Mouse (Mus musculus) thymus, postnatal 36 days (tissue): ENCODE measurements around the gene Cit.

Source experiments
- DNase-seq, 2 experiments: peaks; one replicate each; pipeline ENCODE4 v3.0.0; 2022; ENCODE audit warnings: mixed read lengths in 2 of 2

Gene Cit

DNA sequence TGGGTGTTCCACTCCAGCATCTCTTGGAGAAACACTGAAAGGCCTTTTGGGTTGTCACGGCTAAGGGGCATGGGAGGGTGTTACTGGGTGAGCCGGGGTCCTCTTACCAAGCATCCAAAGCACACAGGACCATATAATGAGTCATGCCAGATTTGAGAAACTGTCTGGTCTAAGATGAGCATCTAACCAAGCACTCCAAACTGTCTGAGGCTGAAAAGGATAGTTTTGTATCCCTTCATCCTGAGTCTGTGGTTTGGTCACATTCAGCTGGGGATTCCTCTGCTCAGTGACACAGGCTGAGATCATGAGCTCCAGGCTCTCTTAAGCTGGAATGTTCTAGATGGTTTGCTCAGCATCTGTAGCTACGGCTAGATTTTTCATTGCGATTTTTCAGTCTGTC is 7.4 kb downstream of the Cit start:
- no peak for DNase-seq

DNA sequence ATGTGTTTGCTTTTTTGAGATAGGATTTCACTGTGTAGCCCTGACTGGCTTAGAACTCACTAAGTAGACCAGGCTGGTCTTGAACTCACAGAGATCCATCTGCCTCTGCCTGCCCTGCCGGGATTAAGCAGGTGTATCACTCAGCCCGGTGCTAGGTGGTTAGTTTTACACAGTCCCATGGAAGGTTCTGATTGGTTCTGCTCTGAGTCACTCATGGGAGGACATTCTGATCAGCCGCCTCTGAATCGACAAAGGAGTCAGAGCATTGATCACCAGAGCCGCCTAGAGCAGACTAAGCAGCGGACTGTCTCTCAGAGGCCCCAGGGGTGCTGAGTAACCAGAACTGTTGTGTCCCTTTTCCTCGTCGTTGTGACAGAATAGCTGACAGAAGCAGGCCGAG is 8.6 kb downstream of the Cit start:
- DNase-seq, result no peak

DNA sequence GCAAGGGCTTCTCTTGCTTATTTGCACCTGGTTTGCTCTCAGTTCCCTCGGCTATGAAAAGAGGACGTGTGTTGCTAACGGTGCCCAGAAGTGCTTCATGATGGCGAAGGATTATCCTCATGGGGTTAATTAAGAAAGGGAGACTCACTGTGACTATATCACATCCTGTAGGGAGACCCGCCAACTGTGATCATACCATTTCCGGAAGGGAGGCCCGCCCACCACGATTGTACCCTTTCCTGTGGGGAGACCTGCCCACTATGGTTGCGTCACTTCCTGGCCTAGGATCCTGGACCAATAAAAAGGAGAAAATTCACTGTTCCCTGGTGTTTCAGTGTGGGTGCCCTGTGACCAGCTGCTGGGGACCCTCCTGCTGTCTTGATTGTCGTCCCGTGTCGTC is 9.3 kb downstream of the Cit start:
- no peak for DNase-seq

DNA sequence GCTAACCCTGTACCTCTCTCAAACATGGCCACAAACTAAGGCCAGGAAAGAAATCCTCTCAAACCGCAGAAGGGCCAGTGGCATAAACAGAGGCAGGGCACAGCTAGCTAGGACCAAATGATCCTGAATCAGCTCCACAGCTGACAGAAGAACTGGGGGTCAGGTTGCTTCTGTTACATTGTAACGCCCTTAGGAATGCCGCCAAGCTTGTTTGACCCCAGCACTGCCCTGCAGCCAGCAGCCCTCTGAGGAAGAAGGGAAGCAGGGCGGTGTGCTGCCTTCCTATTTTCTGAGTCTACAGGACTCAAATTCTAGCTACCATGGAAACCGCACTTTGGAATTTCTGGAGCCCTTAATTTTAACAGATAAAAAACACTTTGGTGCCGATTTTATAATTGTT is 13.6 kb downstream of the Cit start:
- no peak for DNase-seq

DNA sequence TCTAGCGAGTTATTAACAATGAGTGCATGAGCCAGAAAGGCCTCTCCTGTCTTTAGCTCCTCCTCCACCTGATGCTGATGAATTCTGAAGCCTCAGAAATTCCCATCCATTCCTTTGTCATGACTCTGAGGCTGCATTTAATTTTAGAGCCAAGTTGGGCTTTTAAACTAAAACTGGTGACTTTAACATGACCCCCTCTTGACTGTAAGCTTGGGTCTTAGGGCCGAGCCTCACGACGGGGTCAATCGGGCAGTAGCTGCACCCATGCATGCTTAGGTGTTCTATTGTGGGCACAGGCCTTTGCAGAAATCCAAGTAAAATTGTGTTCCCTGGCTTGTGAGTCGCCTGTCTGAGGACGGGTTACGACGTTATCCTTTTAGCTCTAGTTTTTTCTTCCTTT is 14.4 kb downstream of the Cit start:
- DNase-seq, result no peak

DNA sequence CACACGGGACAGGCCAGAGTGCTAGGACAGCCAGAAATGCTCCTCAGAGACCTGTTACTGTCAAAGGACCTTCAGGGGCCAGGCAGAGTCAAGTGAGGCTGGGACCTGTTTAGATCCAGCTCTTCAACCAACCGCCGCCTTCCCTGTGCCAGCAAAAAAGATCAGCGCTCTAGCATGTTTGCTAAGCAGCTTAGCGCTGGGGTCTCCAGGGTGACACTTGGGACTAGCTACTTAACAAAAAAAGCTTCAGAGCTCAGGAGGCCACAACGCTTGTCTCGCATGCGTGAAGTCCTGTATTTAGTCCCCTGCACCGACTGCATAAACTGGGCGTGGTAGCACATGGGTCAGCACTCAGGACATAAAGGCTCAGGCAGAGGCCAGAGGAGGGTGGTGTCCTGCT is 16.9 kb downstream of the Cit start:
- DNase-seq, result no peak

DNA sequence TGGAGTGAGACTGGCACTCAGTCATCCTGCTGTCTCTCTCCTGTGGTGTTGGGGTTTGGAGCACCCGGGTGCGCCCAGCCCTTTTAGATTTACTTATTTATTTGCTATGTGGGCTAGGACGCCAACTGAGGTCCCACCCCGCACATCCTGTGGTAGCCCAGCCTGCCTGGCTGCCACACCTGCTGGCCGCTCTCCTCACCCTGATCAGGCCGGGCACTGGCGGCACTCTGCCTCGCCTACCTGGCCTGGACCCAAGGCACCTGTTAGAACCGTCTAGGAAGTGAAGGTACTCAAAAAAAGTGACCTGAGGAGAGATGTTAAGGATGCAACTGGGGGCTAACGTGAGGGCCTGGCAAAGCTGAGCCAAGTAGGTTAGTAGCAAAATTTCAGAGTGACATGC is 17.4 kb downstream of the Cit start:
- no peak for DNase-seq

DNA sequence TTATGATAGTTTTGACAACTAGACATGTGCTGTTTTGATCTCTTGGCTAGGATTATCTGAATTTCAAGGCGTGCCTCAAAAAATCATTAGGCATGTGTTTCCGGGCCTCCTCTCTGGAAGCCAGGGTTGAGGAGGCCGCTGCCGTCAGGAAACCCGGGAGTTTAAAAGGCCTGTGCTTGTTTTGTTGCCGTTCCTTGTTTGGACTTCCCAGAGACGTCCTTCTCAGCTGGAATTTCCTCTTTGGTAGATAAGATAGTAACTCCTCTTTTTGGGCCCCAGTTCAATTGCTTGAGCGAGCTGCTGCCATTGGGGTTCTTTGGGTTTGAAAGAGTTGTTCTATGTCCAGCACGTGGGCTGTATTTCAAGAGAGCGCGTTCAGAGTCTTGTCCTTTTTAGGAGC is 21.2 kb downstream of the Cit start:
- no peak for DNase-seq

DNA sequence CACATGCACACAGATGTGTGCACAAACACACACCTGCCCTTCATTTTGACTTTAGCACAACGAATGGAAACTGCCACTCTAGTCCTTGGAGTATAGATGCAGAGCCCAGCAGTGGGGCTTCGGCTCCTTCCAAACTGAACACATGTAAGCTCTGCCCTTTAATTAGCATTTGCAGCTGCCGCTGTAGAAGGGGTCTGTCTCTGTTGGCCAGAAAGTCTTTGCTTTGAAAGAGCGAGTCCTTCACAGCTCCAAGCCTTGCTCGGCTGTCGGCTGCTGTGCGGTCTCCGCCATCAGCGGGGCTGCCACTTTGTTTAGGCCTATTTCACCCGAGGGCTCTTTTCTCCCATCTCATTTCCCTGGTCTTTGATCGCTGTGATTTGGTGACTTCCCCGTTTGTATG is 23.5 kb downstream of the Cit start:
- no peak for DNase-seq

DNA sequence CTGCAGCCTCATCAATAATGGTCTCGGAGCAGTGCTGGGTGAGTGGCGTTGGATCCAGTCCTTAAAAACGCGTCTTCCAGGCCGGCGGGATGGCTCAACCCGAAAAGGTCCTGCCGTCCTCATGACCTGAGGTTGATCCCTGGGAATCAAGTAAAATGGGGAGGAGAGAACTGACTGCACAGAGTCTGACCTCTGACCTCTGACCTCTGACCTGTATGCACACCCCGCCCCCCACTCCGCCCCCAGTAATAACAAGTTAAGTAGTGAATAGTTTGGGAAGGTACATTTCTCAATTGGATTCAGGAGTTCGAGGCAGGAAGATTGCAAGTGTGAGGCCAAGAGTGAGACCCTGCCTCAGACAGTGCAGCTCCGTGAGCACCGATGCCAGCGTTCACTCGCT is 24.1 kb downstream of the Cit start:
- DNase-seq, result no peak

DNA sequence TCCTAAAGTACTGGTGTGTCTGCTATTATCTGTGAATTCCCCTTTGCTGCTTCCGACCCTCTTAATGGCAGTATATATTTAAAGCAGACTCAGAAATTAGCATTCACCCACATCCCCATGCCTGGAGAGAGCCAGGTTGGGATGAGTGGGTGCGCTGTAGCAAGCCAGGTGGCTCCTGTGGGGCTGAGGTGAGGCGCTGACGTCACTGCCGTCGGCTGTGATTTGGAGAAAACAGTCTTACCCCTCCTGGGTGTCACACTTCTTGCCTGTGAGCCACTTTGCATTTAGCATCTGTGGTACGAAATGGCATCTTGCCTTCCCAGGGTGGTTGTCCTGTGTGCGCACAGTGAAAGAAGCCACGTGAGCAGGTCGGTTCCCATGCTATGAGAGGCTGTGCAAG is 26.1 kb downstream of the Cit start:
- no peak for DNase-seq

DNA sequence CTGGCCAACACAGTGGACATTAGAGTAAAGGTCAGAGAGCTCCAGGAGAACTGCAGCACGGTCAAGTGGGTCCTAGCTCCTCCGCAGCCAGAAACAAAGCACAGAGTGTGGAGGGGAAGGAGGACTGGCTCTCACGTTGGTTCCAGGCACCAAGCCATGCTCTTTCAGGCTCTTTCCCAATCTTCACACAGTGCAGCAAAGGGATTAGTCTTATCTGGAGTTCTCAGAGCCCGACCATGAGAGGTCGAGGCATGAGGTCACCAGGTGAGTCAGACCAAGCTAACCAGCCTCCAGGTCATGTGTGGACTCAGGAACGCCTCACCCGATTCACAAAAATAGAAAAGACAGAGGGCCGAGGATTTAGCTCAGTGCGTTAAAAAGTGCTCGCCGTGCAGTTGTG is 27.0 kb downstream of the Cit start:
- no peak for DNase-seq

DNA sequence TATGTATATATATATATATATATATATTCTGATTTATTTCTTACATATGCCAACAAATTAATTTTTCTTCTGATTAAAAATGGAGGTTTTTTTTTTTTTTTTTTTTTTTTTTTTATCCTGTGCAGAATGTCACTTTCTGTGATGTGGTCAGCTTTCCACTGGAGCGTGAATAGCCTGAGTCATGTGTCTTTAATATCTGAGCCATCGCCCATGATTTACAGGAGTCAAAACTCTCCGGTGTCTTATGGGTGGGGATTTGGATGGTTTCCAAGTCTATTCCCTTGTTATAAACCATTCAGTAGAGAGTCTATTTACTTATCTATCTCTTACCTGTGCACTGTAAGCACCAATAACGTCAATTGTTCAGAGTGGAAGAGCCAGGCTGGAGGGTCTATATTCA is 27.9 kb downstream of the Cit start:
- DNase-seq, result no peak

DNA sequence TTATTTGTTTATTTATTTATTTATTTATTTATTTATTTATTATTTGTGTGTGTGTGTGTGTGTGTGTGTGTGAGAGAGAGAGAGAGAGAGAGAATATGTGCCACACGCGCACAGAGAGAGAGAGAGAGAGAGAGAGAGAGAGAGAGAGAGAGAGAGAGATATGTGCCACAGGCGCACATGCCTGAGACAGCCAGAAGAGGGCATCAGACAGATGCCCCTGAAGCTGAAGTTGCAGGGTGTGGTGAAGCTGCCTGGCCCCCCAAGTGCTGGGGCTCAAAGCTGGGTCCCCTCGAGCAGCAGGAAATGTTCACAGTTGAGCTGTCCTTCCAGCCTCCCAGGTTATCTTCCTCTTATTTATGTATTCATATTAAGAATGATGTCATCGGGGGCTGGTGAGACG is 32.3 kb downstream of the Cit start:
- no peak for DNase-seq

DNA sequence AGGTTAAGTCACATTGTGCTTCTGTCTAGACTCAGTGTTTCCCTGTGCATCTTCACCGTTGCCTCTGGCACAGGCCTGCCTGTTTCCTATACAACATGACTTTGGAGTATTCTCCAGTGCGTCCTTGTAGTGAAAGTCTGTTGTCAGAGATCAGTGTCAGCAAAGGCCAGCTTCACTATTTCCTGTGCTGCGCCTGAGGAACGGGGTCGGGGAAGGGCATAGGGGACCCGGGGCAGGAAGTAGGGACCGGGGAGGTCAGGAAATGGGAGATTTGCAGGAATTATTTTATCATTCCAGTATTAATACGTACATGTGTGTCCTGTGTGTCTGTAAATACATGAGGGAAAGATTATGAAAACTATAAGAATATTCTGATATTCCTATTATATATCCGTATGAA is 37.1 kb downstream of the Cit start:
- no peak for DNase-seq

DNA sequence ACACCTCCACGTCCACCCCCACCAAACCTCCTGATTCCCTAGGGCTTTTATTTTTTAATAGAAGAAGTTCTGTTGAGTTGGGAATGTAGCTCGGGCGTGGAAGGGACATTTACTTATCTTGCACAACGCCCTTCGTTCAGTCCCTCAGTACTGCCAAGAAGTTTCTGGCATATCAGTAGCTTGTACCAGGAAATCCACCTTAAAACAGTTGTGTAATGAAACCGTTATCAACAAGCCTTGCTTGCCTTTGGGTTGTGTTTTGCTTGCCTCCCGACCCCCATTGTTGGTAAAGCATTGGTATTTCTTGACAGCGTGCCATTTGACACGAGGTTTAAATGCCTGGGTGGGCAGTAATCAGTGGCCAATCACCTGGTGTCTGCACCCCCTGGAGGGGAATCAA is 39.4 kb downstream of the Cit start:
- no peak for DNase-seq

DNA sequence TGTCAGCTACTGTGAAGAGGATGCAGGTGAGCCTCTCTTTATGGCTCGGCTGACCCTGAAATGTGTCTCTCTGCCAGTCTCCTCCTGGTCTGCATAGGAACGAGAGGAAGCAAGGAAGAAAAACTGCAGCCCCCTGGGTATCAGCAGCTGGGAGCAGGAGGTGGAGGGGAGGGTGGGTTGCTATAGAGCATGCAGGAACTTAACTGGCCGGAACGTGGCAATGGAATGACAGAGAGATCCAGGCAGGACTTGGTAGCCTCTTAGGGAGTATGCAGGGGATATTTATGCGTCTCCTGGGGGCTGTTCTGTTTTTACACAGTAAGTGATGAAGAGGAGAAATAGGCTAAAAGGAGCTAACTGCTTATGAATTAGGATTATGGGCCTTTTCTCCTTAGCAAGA is 48.7 kb downstream of the Cit start:
- no peak for DNase-seq

DNA sequence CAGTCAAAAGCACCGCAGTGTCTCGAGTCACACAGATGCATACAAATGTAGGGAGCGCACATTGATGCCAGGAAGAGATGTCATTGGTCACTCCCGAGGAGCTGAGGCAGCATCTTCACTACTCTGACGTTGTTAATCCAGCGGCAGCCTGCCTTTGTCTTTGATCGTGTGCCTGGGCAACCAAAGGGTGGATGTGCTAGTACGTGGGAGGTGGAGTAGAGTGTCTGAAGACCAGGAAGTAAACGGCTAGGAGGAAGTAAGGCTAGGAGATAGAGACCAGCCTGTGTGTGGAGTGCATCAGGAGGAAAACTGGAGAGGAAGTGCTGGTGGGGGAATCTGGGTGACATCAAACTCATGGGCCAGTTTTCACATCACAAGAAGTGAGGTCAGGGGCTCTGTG is 52.0 kb downstream of the Cit start:
- DNase-seq, result no peak

DNA sequence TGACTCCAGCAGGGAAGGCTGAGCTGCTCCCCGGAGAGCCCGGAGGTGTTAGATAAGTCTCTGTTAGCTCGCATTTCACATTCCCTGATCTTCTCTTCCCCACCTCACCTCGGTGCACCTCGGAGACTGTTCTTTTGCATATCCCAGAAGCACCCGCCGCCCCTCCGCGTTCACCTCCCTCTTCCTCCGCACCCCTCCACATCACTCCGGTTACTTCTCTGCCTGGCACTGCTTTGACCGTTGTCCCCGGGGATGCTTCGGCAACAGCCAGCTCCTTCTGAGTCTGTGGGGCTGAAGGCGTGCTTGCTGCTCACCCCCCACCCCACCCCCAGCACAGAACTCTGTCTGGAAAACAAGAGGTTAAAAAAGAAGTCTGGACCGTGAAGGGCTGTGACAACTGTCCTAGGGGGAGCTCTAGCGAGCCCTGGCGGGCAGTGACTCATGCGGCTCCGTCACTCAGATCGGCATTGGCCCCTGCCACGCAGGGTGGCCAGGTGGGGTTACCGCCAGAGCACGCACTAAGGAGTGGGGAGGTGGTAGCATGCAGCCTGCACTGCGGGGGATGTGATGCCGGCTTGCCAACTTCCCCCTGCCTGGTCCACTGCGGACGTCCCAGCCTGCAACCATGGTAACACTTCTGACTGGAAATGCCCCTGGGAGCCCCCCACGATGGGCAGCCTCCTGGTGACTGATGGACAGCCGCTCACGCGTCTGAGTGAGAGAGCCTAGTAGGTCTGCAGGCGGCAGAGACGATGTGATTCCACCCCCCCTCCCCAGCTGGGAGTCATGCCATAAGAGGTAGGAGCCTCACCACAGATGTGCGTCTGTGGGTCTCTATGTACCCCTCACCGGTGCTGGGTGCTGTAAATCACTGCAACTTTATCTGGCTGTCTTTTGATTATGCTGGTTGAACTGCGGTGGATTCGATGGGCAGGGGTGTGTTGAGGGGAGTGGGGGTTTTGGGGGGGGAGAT is 62.2 kb downstream of the Cit start:
- DNase-seq, result no peak

DNA sequence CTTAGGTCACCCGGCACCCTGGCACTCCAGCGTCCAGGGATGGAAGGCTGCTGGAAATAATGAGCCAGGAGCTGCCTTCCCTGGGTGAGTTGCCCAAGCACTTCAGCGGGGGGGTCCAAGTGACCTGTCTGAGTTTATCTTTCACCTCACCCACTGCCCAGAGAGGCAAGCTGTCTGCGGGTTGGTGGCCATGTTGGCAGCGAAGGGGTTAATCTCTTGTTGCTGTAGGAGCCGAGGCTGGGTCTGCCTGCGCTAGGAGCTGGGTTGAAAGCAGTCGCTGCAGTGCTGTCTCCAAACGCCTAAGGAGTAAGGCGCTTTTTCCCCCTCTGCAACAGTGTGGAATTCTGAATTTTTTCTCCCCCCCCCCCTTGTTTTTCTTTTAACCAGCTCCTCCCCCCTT is 63.2 kb downstream of the Cit start:
- no peak for DNase-seq

DNA sequence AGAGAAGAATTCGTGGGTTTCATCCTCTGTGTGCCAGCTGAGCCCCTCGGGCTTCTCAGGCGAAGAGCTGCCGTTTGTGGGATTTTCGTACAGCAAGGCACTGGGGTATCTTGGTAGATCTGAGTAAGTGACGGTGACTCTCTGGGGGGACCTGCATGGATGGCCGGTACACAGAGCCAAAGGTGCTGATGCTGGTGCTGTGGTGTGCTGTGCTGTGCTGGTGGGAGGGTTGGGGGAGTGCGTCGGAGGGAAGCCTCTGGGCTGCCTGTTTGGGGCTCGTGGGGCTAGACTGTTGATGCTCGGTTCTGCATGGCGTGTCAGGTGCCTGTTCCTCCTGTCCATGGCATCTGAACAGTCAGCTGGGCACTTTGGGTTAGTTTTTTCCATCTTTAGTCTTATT is 63.6 kb downstream of the Cit start:
- no peak for DNase-seq

DNA sequence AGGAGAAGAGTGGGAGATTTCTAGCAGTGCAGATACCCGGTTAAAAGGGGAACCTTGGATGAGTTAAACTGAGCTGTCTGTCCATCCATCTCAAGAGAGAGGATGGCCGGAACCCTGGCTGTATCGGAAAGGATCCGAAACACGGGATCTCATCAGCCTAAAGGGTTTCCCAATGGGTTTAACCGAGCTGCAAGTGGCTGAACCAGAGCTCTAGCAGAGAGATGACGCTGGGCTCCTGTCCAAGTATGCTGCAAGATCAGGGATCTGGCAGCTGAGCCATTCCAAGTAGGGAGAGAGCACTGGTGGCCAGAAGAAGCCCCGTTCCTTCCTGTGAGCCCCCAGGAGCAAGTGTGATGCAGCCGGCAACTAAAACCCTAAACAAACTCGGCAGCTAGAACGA is 64.0 kb downstream of the Cit start:
- no peak for DNase-seq

DNA sequence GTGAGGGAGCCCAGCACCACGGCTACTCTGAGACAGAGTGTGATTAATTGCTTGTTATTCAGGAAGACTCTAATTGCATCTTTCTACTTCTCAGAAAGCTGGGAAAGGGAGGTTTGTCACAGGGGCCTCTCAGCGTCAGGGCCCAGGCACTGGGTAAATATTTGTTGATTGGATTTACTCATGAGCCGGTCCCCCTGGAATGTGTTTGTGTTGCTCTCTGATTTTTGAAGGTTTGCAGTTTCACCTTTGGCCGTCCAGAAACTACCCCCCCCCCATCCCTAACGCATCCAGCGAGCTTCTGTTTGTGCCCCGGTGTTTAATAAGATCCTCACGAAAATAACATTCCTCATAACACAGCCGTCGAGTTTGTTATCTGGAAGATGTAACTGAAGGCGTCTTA is 65.4 kb downstream of the Cit start:
- no peak for DNase-seq

DNA sequence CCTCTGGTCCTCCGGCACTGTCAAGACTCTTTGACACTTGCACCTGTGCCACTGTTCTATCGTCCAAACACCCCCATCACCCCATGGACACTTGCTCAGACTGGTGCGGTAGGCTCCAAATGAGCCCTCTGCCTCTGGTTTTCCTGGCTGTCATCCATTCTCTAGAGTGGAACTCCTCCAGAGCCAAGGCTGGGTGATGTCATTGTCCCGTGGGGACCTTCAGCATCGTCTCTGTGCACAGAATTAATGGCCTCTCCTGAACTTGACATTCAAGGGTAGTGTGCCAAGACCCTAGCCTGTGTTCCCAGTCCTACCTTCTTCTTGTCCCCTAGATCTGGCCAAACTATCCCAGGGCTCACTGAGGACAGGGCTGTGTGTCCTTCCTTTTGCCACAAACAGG is 70.4 kb downstream of the Cit start:
- DNase-seq, result no peak

DNA sequence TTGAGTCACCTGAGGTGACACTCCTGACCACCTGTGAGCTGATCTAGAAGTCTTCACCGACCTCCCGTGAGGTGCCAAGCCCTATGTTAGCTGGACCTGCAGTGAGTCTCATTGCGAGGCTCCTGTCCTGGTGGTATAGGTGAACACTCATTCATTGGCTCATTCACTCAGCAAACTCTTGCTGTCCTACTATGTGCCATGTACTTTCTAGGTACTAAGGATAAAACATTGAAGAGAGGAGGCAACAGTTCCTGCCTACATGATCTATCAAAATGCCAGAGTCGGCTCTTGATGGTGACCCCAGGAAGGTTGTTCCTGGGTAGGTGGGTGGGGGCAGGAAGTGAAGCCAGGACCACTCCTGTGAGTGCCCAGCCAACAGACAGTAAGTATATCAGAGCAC is 72.9 kb downstream of the Cit start:
- no peak for DNase-seq
